Mouse (Mus musculus) heart, postnatal 4 days (tissue): ENCODE measurements around the gene Selenbp1. TPM values are rescaled to one million over a fixed set of nuclear protein-coding genes. Genes with fewer than 3 reads are reported as not detected.
"Not testable (repeated sequence)": the region's sequence is repeated elsewhere in the genome, so short reads cannot be mapped to it uniquely, and the experiment has no call there.

ENCODE experiments used
- DNase-seq: peaks from one replicate; pipeline ENCODE4 v3.0.0; 2021
- total RNA-seq, 2 experiments: library from RNA; stranded (reverse); gene quantifications; 2 replicates each; pipeline ENCODE4 v1.2.3; 2021

The Selenbp1 gene
- 10 to 100 TPM; 47.4 to 48.9 TPM for total RNA-seq

- peak; percentile 95 for DNase-seq
Observed at GRCm38 (mm10) chr3:94932809-94933564, at the start of gene Selenbp1. TSS of gene Selenbp1 (plus strand) at chr3:94933056.

GRCm38 (mm10) chr3:94886316-94887224 is 46.3 kb upstream of the Selenbp1 start, which contains the start of gene Psmb4:
TSS of gene Psmb4 (minus strand) at chr3:94886961.
- peak; percentile 88 for DNase-seq

GRCm38 (mm10) chr3:94888595-94888994 is 44.3 kb upstream of the Selenbp1 start:
- peak; percentile 35 for DNase-seq

GRCm38 (mm10) chr3:94894076-94894475 is 38.8 kb upstream of the Selenbp1 start:
- no peak for DNase-seq

- peak; percentile 75 for DNase-seq
Observed at GRCm38 (mm10) chr3:94902747-94903146, 30.1 kb upstream of the Selenbp1 start.

- not testable (repeated sequence) for DNase-seq
Observed at GRCm38 (mm10) chr3:94904759-94905158, 28.1 kb upstream of the Selenbp1 start.

GRCm38 (mm10) chr3:94906482-94906881 is 26.4 kb upstream of the Selenbp1 start:
- no peak for DNase-seq

- no peak for DNase-seq
Observed at GRCm38 (mm10) chr3:94911050-94911693, 21.7 kb upstream of the Selenbp1 start.

GRCm38 (mm10) chr3:94913801-94914200 is 19.1 kb upstream of the Selenbp1 start:
- DNase-seq, result no peak

GRCm38 (mm10) chr3:94915903-94916741 is 16.7 kb upstream of the Selenbp1 start:
- DNase-seq, result no peak

GRCm38 (mm10) chr3:94917816-94918361 is 15.0 kb upstream of the Selenbp1 start:
- DNase-seq, result no peak

- no peak for DNase-seq
Observed at GRCm38 (mm10) chr3:94918845-94919244, 14.0 kb upstream of the Selenbp1 start.

- no peak for DNase-seq
Observed at GRCm38 (mm10) chr3:94921104-94921503, 11.8 kb upstream of the Selenbp1 start.

GRCm38 (mm10) chr3:94922333-94922732 is 10.5 kb upstream of the Selenbp1 start:
- no peak for DNase-seq

- no peak for DNase-seq
Observed at GRCm38 (mm10) chr3:94924688-94925087, 8.2 kb upstream of the Selenbp1 start.

- not testable (repeated sequence) for DNase-seq
Observed at GRCm38 (mm10) chr3:94926301-94926736, 6.5 kb upstream of the Selenbp1 start.

- not testable (repeated sequence) for DNase-seq
Observed at GRCm38 (mm10) chr3:94928979-94929378, 3.9 kb upstream of the Selenbp1 start.

GRCm38 (mm10) chr3:94930386-94931266 is 2.2 kb upstream of the Selenbp1 start:
- peak; percentile 26 for DNase-seq

GRCm38 (mm10) chr3:94931427-94932082 is 1.3 kb upstream of the Selenbp1 start:
- not testable (repeated sequence) for DNase-seq

GRCm38 (mm10) chr3:94932279-94932678 is 577 bp upstream of the Selenbp1 start:
- not testable (repeated sequence) for DNase-seq
